16 mouse cellular contexts compared by ENCODE assay signal in the genomic region with DNA sequence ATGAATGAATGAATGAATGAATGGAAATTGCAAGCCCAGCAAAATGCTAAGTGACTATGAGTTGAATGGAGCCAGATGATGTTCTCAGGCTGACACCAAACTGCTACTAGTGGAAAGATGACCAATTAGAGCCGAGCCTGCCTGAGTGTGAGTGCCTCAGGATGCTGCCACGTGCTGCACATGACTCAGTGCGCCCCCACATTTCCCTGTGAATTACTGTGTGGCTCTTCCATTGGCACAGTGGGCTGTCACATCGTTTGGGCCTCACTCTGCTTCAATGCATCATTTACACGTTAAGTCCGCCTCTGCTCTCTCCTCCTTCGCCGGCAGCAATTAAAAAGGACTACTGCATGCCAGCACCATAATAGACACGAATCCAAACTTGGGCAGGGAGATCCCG. TPM values are rescaled to one million over a fixed set of nuclear protein-coding genes. Genes with fewer than 3 reads are reported as not detected.
DNase-seq lines count a peak whose midpoint lies in the region; ATAC-seq and TF ChIP-seq lines count a peak whose summit lies in the region.
"Had no signal": no experiment of that assay in that cellular context is flagged by ENCODE, and none has a peak within 500 bp of the region (broad histone marks: within the 10 kb centered on the region; RNA-seq: fewer than 3 reads in every experiment).

No protein-coding gene starts in this region.

- no peak overlapping the region for H3K27ac ChIP-seq in forebrain, embryonic 16.5 days (ENCODE audit: low read length)
- H3K27ac ChIP-seq in forebrain, embryonic 13.5 days: no peak overlapping the region
- no peak overlapping the region for H3K27ac ChIP-seq in cerebellum, adult 2 months (ENCODE audit: insufficient read depth, low read length)
- H3K27ac ChIP-seq in intestine, embryonic 15.5 days: no peak overlapping the region
- H3K27ac ChIP-seq: embryonic facial prominence, embryonic 13.5 days; forebrain, embryonic 12.5 days; kidney, postnatal 0 days; limb, embryonic 10.5 days; liver, embryonic 12.5 days had no signal

- H3K9me3 ChIP-seq in forebrain, embryonic 16.5 days (ENCODE audit: control insufficient read depth, low read length): no peaks in the 10 kb centered on the region
- no peaks in the 10 kb centered on the region for H3K9me3 ChIP-seq in forebrain, embryonic 13.5 days (replicated peaks)
- no peaks in the 10 kb centered on the region for H3K9me3 ChIP-seq in intestine, embryonic 15.5 days
- H3K9me3 ChIP-seq: embryonic facial prominence, embryonic 13.5 days; forebrain, embryonic 12.5 days; limb, embryonic 10.5 days; liver, embryonic 12.5 days; megakaryocyte, embryonic 14.5 days had no signal

- no peak overlapping the region for H3K4me3 ChIP-seq in forebrain, embryonic 16.5 days (replicated peaks; ENCODE audit: low read length)
- H3K4me3 ChIP-seq in forebrain, embryonic 13.5 days: no peak overlapping the region
- no peak overlapping the region for H3K4me3 ChIP-seq in cerebellum, adult 2 months (replicated peaks; ENCODE audit: insufficient read depth, low read depth, low read length)
- no peak overlapping the region for H3K4me3 ChIP-seq in intestine, embryonic 15.5 days (replicated peaks)
- H3K4me3 ChIP-seq: embryonic facial prominence, embryonic 13.5 days; forebrain, embryonic 12.5 days; limb, embryonic 10.5 days; liver, embryonic 12.5 days; megakaryocyte, embryonic 14.5 days had no signal

- H3K36me3 ChIP-seq in forebrain, embryonic 16.5 days (ENCODE audit: control insufficient read depth, insufficient read depth): no peaks in the 10 kb centered on the region
- no peaks in the 10 kb centered on the region for H3K36me3 ChIP-seq in forebrain, embryonic 13.5 days (ENCODE audit: poor library complexity, severe bottlenecking)
- H3K36me3 ChIP-seq in intestine, embryonic 15.5 days: no peaks in the 10 kb centered on the region
- H3K36me3 ChIP-seq: embryonic facial prominence, embryonic 13.5 days; forebrain, embryonic 12.5 days; limb, embryonic 10.5 days; liver, embryonic 12.5 days had no signal

- H3K4me2 ChIP-seq in forebrain, embryonic 16.5 days (ENCODE audit: low read length): no peak overlapping the region
- no peak overlapping the region for H3K4me2 ChIP-seq in forebrain, embryonic 13.5 days
- no peak overlapping the region for H3K4me2 ChIP-seq in intestine, embryonic 15.5 days (replicated peaks)
- H3K4me2 ChIP-seq: embryonic facial prominence, embryonic 13.5 days; forebrain, embryonic 12.5 days; liver, embryonic 12.5 days had no signal

- DNase-seq in brain, embryonic 14.5 days (ENCODE audit: low read depth): peak; percentile 49
- DNase-seq in layer of hippocampus, postnatal 14 days (ENCODE audit: low spot score in 2 of 2): peak; percentile 36 to 63
- peak; percentile 83 to 90 for DNase-seq in right cerebral cortex, adult 2 months (ENCODE audit: low spot score in 2 of 2)
- DNase-seq in cerebellum, adult 2 months: no peak
- DNase-seq in gastrocnemius, postnatal 4 days (ENCODE audit: low spot score in 2 of 2): no peak
- DNase-seq: cerebellum, adult 18-20 months; thymus, postnatal 4 days had no signal

- ATAC-seq in forebrain, embryonic 16.5 days: 0 out of 2 replicates have a peak, but pooled peaks have one; percentile 36
- ATAC-seq in forebrain, embryonic 13.5 days: no peak
- ATAC-seq in intestine, embryonic 15.5 days: no peak
- ATAC-seq: liver, embryonic 12.5 days had no signal

- no peaks in the 10 kb centered on the region for H3K4me1 ChIP-seq in forebrain, embryonic 16.5 days (replicated peaks; ENCODE audit: control insufficient read depth, insufficient read depth, low read length)
- H3K4me1 ChIP-seq in forebrain, embryonic 13.5 days: no peaks in the 10 kb centered on the region
- no peaks in the 10 kb centered on the region for H3K4me1 ChIP-seq in cerebellum, adult 2 months (ENCODE audit: control insufficient read depth, insufficient read depth, low read length)
- 0 out of 2 replicates have a peak, but pooled peaks cover 3% of the 10 kb centered on the region for H3K4me1 ChIP-seq in intestine, embryonic 15.5 days (replicated peaks)
- H3K4me1 ChIP-seq: embryonic facial prominence, embryonic 13.5 days; forebrain, embryonic 12.5 days had no signal

- TF ChIP-seq CTCF in brain, embryonic 14.5 days (IDR thresholded peaks at IDR 0.05; ENCODE audit: borderline replicate concordance, extremely low read depth, insufficient read depth, insufficient read length): no peak
- no peak for TF ChIP-seq CTCF in cerebellum, adult 2 months (IDR thresholded peaks at IDR 0.05; ENCODE audit: borderline replicate concordance, insufficient read depth, low read depth, low read length)

- no peak for TF ChIP-seq POLR2A in brain, embryonic 14.5 days (IDR thresholded peaks at IDR 0.05; ENCODE audit: borderline replicate concordance, extremely low read depth, insufficient read depth, insufficient read length, poor library complexity, severe bottlenecking)
- TF ChIP-seq POLR2A in cerebellum, adult 2 months (IDR thresholded peaks at IDR 0.05; ENCODE audit: borderline replicate concordance, insufficient read depth, low read length): no peak

- WGBS in forebrain, embryonic 16.5 days: 34% methylated on average over 10 of the region's 10 CpGs
- 42% methylated on average over 10 of the region's 10 CpGs for WGBS in forebrain, embryonic 13.5 days
- 50% methylated on average over 10 of the region's 10 CpGs for WGBS in cerebellum, adult 2 months
- 76% methylated on average over 10 of the region's 10 CpGs for WGBS in intestine, embryonic 15.5 days

- no peak overlapping the region for H3K9ac ChIP-seq in forebrain, embryonic 16.5 days (replicated peaks; ENCODE audit: low read depth, low read length)
- H3K9ac ChIP-seq in forebrain, embryonic 13.5 days: no peak overlapping the region
- no peak overlapping the region for H3K9ac ChIP-seq in intestine, embryonic 15.5 days
- H3K9ac ChIP-seq: embryonic facial prominence, embryonic 13.5 days; forebrain, embryonic 12.5 days; liver, embryonic 12.5 days had no signal

- H3K27me3 ChIP-seq in forebrain, embryonic 16.5 days (replicated peaks; ENCODE audit: control insufficient read depth, insufficient read depth, low read length): no peaks in the 10 kb centered on the region
- H3K27me3 ChIP-seq in forebrain, embryonic 13.5 days: 0 out of 2 replicates have a peak, but pooled peaks cover 5% of the 10 kb centered on the region
- H3K27me3 ChIP-seq in cerebellum, adult 2 months (ENCODE audit: control insufficient read depth, insufficient read depth, low read length): no peaks in the 10 kb centered on the region
- H3K27me3 ChIP-seq in intestine, embryonic 15.5 days (replicated peaks): no peaks in the 10 kb centered on the region
- H3K27me3 ChIP-seq: embryonic facial prominence, embryonic 13.5 days; forebrain, embryonic 12.5 days had no signal

RNA-seq across cellular contexts. Expression of a gene that starts 7.0 kb away (rescaled TPM):
- 4.4 TPM in 2 replicates for polyA plus RNA-seq in forebrain, embryonic 16.5 days (2015; fragmentation: Nextera tagmentation; extraction: Ambion mirVana)
- 3.0 and 3.4 TPM in 2 replicates for polyA plus RNA-seq in forebrain, embryonic 13.5 days (2015; fragmentation: Nextera tagmentation; extraction: Ambion mirVana)
- polyA plus RNA-seq in brain, embryonic 14.5 days (2012; rRNA removed): 13.3 and 22.8 TPM in 2 replicates
- 10 to 100 TPM; 48.7 to 50.3 TPM for total RNA-seq in layer of hippocampus, postnatal 14 days (2021)
- 34.4 and 37.3 TPM in 2 replicates for polyA plus RNA-seq in cerebellum, adult 2 months (2012; rRNA removed)
- 9.3 and 10.7 TPM in 2 replicates for polyA plus RNA-seq in intestine, embryonic 15.5 days (2015; fragmentation: Nextera tagmentation; extraction: Ambion mirVana)
- 10 to 100 TPM; 73.8 to 77.6 TPM for total RNA-seq in gastrocnemius, postnatal 4 days (2021)

RNA-seq across cellular contexts. Expression of a gene that starts 24.5 kb away (rescaled TPM):
- 2.8 and 4.7 TPM in 2 replicates for polyA plus RNA-seq in forebrain, embryonic 16.5 days (2015; fragmentation: Nextera tagmentation; extraction: Ambion mirVana)
- polyA plus RNA-seq in forebrain, embryonic 13.5 days (2015; fragmentation: Nextera tagmentation; extraction: Ambion mirVana): 4.0 and 4.1 TPM in 2 replicates
- polyA plus RNA-seq in brain, embryonic 14.5 days (2012; rRNA removed): 7.1 and 8.0 TPM in 2 replicates
- total RNA-seq in layer of hippocampus, postnatal 14 days (2021): 1 to 10 TPM; 5.6 to 9.9 TPM
- polyA plus RNA-seq in cerebellum, adult 2 months (2012; rRNA removed): 4.2 and 4.9 TPM in 2 replicates
- 11.2 and 11.5 TPM in 2 replicates for polyA plus RNA-seq in intestine, embryonic 15.5 days (2015; fragmentation: Nextera tagmentation; extraction: Ambion mirVana)
- 10 to 100 TPM; 16.7 to 18.1 TPM for total RNA-seq in gastrocnemius, postnatal 4 days (2021)

RNA-seq across cellular contexts. Expression of a gene that starts 41.1 kb away (rescaled TPM):
- polyA plus RNA-seq in forebrain, embryonic 16.5 days (2015; fragmentation: Nextera tagmentation; extraction: Ambion mirVana): 19.9 and 24.0 TPM in 2 replicates
- 15.5 and 16.8 TPM in 2 replicates for polyA plus RNA-seq in forebrain, embryonic 13.5 days (2015; fragmentation: Nextera tagmentation; extraction: Ambion mirVana)
- polyA plus RNA-seq in brain, embryonic 14.5 days (2012; rRNA removed): 59.9 and 78.3 TPM in 2 replicates
- total RNA-seq in layer of hippocampus, postnatal 14 days (2021): 100 to 1,000 TPM; 124 to 139 TPM
- 167 and 188 TPM in 2 replicates for polyA plus RNA-seq in cerebellum, adult 2 months (2012; rRNA removed)
- 13.1 and 14.7 TPM in 2 replicates for polyA plus RNA-seq in intestine, embryonic 15.5 days (2015; fragmentation: Nextera tagmentation; extraction: Ambion mirVana)
- total RNA-seq in gastrocnemius, postnatal 4 days (2021): 10 to 100 TPM; 87.2 to 91.1 TPM

Comparison
In these comparisons a context has a peak if more than half of its experiments do, and no peak if none do; other contexts are left out.
1. DNase-seq: peak in brain, embryonic 14.5 days (single experiment), layer of hippocampus, postnatal 14 days (2 of 2) and right cerebral cortex, adult 2 months (2 of 2); none in cerebellum, adult 2 months (0 of 2) and gastrocnemius, postnatal 4 days (0 of 2).